Mouse (Mus musculus) cerebellum, postnatal 14 days (tissue): ENCODE measurements at regions not wholly inside any gene's neighbourhood (a gene's known extent, or its start where the extent isn't known, plus 50 kb on each side); places are given as distances from the start of the nearest gene placed in this dataset.

Experiments used
- DNase-seq, 2 experiments: peaks; one replicate each; pipeline ENCODE4 v3.0.0; 2021; ENCODE audit warnings: mixed read lengths in 2 of 2

GRCm38 (mm10) chr12:39586163-39586562 lies 451.7 kb downstream of the Arl4a start:
- no peak for DNase-seq

GRCm38 (mm10) chr12:39577610-39578009 lies 460.2 kb downstream of the Arl4a start:
- no peak for DNase-seq

GRCm38 (mm10) chr12:39572802-39573201 lies 465.0 kb downstream of the Arl4a start:
- DNase-seq, result no peak

GRCm38 (mm10) chr12:39572147-39572546 lies 465.7 kb downstream of the Arl4a start:
- DNase-seq, result no peak

- no peak for DNase-seq
These were observed 476.9 kb downstream of the Arl4a start for GRCm38 (mm10) chr12:39560734-39561446.

GRCm38 (mm10) chr12:39558491-39558890 lies 479.3 kb downstream of the Arl4a start:
- no peak for DNase-seq

- peak; percentile 4 to 13 for DNase-seq
These were observed 501.5 kb downstream of the Arl4a start for GRCm38 (mm10) chr12:39536326-39536725.

- DNase-seq, result no peak
These were observed 509.7 kb downstream of the Arl4a start for GRCm38 (mm10) chr12:39528121-39528520.

- no peak for DNase-seq
These were observed 510.6 kb downstream of the Arl4a start for GRCm38 (mm10) chr12:39527216-39527600.

GRCm38 (mm10) chr12:39526535-39527215 lies 511.1 kb downstream of the Arl4a start:
- DNase-seq, result no peak

GRCm38 (mm10) chr12:39515690-39516089 lies 522.1 kb downstream of the Arl4a start:
- no peak for DNase-seq

GRCm38 (mm10) chr12:39510855-39511254 lies 527.0 kb downstream of the Arl4a start:
- no peak for DNase-seq

- DNase-seq, result peak; percentile 79 to 81
These were observed 527.6 kb downstream of the Arl4a start for GRCm38 (mm10) chr12:39510073-39510812.

GRCm38 (mm10) chr12:39496203-39496602 lies 541.6 kb downstream of the Arl4a start:
- peak; percentile 67 to 70 for DNase-seq

GRCm38 (mm10) chr12:39493578-39494218 lies 544.1 kb downstream of the Arl4a start:
- DNase-seq, result peak; percentile 73 to 81

- peak; percentile 67 to 84 for DNase-seq
These were observed 544.7 kb downstream of the Arl4a start for GRCm38 (mm10) chr12:39493114-39493513.

- no peak for DNase-seq
These were observed 564.8 kb downstream of the Arl4a start for GRCm38 (mm10) chr12:39472984-39473383.
